Mouse (Mus musculus): ENCODE measurements around the gene Hoxc5.

Hoxc5 gene

DNA sequence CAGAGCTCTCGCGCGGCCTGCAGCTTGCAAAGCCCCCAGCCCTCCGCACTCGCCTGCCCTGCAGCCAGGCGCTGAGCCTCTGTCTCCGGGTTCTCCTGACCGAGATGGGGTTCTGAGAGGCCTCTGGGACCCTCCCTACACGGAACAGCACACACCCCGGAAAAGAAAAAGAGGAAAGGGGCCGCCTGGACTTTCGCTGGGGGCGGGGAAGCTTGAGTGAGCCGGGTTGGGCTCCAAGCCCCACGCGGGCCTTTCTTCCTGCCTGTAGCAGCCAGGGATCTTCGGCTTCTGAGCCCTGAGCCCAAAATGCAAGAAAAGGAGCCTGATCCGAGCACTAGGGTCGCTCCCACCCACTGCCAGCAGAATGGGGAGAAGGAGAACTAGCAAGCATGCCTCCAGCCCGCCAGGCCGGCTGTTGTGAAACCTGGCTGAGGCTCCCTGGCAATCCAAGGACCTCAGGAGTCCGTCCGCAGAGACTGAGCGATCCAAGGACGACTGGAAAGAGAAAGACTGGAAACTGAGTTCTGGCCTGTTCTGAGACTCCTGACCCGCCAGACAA, 44.8 kb downstream of the Hoxc5 start:
- no peak for DNase-seq (ENCODE audit: low spot score in 2 of 2)

DNA sequence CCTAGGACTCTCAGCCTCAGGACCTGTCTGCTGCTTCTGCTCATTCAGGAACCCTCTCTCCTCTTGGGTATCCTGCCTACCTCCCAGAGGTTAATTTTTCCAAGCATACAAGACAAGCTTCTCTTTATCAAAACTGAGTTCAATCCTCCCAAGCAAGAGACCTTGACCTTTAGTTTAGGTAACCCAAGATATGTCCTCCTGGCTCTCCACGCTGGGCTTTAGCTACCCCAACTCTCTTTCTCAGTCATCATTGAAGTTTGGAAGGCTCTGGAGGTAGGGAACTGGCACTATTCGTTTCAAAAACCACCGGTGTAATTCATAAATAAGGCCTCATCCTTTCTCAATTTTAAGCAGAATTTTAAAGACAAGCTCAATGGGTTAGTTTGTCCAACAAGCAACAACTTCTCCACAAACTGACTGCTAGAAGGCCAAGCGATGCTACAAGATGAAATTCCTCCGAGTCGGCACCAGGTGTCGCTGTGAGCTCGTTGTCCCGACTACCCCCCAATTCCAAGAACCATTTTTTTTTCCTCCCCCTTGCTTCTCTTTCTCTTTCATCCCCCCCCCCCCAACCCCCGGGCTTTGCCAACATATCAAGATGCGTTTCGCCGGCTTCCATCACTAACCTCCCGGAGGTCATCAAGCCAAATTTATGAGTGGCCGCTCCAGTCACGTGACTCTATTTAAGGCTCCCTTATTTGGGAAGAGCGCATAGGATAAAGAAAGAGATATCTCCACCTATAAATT, 46.2 kb downstream of the Hoxc5 start:
- no peak for DNase-seq (ENCODE audit: low spot score in 2 of 2)

DNA sequence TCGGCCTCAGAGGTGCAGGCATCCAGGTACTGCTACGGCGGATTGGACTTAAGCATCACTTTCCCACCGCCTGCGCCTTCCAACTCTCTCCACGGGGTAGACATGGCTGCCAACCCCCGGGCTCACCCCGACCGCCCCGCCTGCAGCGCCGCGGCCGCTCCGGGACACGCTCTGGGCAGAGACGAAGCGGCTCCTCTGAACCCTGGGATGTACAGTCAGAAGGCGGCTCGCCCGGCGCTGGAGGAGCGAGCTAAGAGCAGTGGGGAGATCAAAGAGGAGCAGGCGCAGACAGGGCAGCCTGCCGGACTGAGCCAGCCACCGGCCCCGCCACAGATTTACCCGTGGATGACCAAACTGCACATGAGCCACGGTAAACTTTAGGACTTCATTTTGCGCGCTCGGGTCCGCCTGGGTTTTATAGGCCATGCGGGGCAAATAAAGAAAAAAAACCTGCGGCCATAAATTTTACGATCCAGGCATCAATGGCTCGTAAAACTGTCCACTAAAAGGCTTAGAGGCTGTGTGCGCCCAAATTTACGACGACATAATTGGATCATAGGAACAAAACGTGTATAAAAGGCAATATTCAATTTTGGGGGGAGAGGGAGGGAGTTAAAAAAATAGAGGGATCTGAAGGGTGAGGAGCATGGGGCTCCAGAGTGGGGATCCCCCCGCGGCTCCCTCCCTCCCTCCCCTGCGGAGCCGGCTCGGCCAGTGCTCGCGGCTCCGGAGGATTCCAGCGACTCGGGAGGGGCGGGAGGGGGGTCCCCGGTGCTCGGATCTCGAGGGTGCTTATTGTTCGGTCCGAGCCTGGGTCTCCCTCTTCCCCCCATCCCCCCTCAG, 47.1 kb downstream of the Hoxc5 start:
- DNase-seq (ENCODE audit: low spot score in 2 of 2), result no peak

DNA sequence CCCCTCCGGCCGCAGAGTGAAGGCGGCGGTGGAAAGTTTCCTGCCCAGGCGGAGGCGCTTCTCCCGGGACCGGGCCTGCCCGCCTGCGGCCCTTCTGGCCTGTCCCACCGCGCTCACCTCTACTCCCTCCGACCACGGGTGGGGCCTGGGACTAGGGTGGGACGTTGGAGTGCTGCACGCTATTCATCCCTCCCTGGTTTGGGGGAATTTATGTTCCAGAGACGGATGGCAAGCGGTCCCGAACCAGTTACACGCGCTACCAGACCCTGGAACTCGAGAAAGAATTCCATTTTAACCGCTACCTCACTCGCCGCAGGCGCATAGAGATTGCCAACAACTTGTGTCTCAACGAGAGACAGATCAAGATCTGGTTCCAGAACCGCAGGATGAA, 47.8 kb downstream of the Hoxc5 start:
- DNase-seq (ENCODE audit: low spot score in 2 of 2), result no peak

DNA sequence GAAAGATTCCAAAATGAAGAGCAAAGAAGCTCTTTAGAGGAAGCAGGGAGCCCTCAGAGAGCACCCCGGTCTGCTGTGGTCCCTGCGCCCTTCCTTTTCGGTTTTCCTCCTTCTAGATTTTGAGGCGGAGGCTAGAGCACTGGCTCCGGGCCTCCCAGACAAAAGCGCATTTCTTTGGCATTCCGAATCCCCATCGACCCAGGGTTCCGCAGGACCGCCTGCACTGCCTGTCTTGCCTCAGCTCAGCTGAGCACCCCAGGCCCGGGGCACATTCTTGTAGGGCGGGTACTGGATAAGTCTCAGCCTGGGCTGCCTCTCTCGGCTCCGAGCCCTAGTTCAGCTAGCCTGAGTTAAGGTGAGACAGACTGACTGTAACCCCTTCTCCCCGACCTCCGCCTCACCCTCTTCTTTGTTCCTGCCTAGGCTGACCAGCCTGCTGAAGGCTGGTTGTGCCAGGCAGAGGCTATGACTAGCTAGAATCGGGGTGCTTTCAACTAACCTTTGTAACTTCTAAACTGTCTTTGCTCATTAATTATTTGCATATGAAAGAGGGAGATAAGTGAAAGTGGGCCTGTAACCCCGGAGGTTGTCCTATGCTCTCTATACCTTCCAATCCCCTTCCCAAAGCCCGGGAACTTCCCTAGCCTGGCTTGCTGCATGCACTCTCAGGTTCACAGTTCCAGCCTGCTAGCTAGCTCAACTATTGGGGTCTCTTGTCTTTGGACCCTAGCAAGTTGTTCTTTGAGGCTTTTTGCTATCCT, 48.3 kb downstream of the Hoxc5 start:
- DNase-seq (ENCODE audit: low spot score in 2 of 2), result no peak

DNA sequence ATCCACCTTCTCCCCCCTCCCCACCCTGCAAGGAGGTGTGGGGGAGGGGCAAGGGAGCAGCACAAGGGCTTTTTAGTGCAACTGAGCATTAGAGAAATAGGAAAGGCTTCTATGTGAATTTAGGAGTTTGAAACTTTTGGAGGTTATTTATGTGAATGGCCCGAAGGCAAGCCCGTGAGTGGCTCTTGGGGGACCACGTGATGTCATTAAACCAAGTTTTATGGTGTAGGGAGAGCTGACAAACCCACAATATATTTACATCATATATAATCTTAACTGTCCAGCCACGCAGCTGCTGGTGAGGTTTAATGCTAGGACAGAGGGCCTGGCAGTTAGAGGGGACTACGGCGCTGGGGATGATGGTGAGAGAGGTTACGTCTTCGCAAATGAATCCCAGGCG, 51.4 kb downstream of the Hoxc5 start, which contains the start of gene Hoxc4:
TSS of gene Hoxc4 (plus strand) at position 299 of the 400 bp plus-strand sequence.
- DNase-seq (ENCODE audit: low spot score in 2 of 2), result no peak

DNA sequence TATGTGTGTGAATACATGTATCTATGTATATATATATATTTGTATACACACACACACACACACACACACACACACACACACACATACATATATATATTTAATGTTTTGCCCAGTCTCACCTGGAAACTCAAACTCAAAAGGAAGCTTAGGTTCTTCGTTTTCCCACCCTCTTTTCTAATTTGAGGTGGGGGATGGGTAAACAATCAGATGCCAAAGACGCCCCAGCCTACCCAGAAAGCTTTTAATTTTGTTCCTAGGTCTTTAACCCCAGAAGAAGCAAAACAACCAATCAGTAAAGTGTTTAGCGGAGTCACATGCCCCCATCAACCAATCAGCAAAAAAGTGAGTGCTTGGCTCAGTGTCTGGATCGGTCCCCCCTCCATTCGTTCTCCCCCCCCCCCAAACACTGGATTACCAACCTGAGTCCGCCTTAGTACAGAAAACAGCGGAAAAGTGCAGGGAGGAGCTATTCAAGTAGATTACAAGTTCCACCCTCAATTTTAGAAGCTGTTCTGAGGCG, 53.7 kb downstream of the Hoxc5 start:
- no peak for DNase-seq (ENCODE audit: low spot score in 2 of 2)

DNA sequence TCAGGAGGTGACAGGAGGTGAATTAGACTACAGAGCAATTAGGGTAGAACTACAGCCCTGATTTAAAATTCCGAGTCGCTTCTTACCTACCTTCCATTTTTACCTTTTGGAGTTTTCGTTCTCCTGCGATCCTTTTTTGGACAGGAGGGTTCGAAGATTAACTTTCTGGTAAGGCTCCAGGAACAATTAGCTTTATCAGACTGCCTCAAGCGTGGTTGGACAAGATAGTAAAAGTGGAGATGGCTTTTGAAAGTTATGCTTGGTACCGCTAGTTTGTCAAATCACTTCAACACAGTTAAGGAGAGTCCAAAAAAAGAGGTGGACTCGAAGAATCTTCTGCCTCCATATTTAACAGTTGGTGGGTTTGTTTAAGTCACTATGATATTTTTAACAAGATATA, 54.3 kb downstream of the Hoxc5 start:
- DNase-seq (ENCODE audit: low spot score in 2 of 2), result no peak

DNA sequence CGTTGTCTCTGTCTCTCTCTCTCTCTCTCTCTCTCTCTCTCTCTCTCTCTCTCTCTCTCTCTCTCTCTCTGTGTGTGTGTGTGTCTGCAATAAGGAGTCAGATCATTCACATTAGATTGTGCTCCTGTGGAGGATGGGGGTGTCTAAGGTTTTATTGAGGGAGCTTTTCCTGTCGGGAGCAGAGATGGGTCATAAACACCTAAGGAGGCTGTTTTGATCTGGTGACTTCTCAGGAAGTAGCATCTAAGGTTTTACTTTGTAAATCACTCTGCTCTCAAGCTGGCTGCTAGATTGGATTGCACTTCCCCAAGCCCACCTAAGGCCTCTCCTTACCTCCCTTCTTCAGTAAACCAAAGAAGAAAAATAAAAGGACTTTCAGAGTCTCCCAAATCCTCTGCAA, 56.9 kb downstream of the Hoxc5 start:
- no peak for DNase-seq (ENCODE audit: low spot score in 2 of 2)

DNA sequence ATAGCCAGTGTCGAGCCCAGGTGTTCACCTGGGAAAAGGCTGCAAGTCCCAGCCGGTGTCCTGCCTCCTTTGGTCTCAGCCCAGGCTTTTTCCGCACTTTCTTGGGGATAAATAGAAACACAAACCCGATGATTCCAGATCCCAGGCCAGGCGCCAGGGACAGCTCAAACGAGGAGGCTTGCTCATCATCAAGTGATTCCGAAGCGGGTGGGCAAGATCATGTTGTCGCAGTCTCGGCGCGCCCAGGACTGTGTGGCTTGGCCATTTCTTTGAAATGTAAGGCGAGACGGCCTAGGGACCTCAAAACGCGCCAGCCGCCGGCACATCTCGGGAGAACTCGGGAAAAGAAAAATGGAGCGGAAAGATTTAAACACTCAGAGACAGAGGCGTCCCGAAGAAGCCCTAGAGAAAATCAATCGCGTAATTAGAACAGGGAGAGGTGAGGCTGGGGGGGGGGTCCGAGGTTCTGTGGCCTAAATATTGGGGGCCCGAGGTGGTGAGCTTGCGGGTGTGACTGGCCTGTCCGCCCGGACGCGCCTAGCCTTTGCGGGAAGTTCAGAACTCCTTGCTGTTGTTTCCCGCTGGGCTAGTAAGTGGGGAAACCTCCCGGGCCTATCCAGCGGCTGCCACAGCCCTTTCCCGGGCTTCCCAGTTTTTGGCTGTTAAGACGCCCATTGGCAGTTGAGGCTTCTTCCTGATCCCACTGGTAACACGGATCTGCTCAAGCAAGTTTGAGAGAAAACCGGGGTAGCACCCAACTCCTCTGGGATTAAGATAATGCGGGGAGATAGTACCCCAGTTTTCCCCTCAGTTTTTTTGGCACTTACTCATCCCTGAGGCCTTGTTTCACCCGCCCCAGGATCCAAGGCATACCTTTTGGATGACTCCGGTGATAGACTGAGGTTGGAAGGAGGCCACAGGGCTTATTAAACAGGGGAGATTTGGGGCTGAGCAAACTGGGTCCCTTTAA, 60.3 kb downstream of the Hoxc5 start:
- no peak for DNase-seq (ENCODE audit: low spot score in 2 of 2)

DNA sequence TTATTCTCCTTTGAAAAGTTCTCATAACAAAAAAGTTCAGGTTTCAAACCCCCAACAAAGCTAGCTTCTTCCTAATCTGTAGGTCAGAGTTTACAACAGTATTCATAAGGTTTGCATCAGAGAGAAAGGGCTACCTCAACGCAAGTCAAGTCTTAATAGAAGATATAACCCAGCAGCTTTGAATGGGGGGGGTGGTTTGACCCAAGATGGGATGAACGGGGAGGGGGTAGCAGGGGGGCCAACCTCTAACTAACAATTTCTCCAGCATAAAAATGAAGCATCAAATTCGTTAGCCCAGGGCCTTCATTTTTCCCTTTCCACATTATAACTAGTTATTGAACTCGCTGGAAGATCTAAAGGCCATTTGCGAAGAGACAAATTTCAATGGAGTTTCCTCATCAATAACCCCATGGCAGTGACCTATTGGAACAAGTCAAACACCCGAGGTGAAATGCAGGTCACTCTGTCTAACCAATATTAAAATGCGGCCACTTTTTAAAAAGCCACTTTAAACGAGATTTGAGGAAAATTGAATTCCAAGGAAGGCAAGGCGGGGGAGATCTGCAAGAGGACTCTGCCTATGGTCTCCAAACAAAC, 61.8 kb downstream of the Hoxc5 start:
- no peak for DNase-seq (ENCODE audit: low spot score in 2 of 2)

DNA sequence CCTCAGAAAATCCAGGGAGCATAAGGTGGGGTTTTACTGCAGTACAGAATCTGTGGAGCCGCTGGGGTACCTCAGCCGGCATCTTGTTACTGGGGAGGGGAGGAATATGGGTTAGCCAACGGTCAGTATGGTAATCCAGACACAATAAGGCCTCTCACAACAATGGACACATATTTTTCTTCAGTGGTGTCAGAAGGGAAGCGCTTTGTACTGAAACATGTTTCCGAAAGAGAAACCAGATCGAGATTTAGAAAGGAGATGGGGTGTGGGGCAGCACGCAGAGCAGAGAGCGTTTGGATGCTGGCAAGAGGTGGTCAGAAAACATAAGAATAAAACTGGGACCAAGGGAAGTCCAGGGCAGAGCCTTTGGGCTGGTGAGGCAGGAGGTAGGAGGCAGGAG, 62.9 kb downstream of the Hoxc5 start:
- DNase-seq (ENCODE audit: low spot score in 2 of 2), result no peak

DNA sequence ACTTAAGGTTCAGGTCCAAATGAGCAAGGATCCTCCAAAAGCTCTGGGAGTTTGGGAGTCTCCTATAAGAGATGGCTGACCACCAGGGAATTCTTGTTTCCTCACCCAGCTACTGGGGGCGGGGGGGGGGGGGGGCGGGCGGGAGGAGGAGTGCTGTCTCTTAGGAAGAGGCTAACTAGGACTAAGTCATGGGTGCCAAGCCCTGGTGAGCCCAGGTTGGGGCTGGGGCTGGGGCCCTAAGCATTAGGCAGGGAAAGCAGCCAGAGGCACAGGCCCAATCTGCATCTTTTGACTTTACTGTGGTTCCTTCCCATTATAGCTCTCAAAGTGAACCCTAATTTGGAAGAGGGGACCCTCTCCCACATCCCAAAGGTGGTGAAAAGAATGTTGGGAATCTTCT, 64.9 kb downstream of the Hoxc5 start:
- no peak for DNase-seq (ENCODE audit: low spot score in 2 of 2)

DNA sequence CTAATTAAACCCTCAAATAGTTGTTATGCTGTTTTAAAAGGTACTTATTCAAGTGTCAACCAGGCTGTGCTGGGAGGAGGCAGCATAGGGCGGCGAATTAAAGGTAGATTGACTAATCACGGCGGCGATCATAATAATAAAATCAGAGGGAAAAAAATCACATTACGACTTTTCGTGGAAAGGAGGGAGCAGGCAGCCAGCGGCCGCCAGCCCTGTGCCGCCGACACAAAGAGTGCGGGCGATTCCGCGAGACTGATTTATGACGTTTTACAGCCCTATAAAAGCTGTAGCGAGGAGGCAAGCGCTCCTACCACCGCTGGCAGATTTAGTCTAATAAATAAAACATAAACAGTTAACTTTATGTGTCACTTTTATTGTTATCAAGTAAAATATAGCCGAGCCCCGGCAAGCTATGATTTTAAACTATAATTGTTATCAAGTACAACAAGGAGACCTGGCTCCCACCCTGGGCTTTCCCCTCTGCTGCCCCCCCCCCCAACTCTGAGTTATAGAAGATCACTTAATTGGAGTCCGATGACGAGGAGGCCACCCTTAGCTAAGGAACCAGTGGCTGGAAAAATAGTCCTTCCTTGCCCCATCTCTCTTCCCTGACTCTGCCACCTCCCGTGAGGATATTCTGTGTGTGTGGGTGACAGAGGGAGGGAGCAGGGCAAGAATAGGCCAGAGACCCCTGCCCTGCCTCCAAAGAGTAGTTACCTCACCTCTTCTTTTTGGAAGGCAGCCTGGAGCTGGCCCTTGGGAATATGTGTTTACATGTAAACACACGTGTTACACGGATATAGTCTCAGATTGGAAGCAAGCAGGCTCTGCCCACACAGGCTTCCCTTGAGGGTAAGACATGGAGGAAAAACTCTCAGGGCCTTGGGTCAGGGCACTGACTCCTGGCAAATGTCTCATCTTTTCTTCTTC, 65.7 kb downstream of the Hoxc5 start:
- DNase-seq (ENCODE audit: low spot score in 2 of 2), result no peak

DNA sequence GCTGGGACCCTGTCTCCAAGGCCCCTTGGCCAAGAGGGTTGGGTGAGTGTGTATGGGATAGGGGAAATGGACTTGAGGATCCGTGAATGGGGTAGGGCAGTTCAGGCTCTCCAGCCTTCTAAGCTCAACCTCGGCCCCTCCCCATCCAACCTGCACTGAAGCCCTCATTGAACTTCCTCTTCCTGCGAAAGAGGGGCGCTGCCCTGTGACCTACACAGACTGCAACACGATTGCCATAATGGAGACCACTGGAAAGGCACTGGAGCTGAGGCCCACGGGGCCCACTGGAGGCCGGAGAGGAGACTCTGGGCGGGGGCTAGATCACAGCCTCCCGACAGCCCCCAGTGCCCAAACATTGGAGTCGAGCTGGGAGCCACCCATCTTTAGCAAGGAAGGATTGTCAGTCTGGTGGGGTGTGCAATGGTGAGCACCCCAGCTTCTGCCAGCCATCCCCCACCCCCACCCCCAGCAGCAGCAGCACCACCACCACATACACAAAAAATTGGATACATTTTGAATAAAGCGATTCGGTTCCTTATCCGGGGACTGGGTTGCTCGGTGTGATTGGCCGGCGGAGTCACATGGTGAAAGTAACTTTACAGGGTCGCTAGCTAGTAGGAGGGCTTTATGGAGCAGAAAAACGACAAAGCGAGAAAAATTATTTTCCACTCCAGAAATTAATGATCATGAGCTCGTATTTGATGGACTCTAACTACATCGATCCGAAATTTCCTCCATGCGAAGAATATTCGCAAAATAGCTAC, 67.0 kb downstream of the Hoxc5 start:
- DNase-seq (ENCODE audit: low spot score in 2 of 2), result no peak

DNA sequence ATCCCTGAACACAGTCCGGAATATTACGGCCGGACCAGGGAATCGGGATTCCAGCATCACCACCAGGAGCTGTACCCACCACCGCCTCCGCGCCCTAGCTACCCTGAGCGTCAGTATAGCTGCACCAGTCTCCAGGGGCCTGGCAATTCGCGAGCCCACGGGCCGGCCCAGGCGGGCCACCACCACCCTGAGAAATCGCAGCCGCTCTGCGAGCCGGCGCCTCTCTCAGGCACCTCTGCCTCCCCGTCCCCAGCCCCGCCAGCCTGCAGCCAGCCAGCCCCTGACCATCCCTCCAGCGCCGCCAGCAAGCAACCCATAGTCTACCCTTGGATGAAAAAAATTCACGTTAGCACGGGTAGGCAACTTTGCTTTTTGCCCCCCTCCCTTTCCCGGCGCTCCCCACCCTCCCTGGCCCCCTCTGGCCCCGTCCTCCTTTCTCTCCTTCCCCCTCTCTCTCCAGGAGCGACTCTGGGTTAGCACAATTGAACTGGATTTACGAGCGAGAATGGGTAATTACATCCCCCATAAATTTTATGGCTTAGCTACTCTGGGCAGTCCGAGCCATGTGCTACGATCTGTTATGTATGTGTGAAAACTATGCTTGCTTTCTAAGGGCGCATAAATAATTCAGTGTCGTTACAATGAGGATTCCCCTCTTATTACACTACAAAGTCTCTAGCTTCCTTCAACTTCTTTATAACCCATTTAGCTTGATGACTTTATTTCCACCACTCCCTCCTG, 67.7 kb downstream of the Hoxc5 start:
- no peak for DNase-seq (ENCODE audit: low spot score in 2 of 2)

DNA sequence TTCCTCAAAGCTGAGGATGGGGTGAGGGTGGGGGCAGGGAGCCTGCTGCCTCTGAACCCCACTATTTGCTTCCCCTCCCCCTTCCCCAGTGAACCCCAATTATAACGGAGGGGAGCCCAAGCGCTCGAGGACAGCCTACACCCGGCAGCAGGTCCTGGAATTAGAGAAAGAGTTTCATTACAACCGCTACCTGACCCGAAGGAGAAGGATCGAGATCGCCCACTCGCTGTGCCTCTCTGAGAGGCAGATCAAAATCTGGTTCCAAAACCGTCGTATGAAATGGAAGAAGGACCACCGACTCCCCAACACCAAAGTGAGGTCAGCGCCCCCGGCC, 68.3 kb downstream of the Hoxc5 start:
- DNase-seq (ENCODE audit: low spot score in 2 of 2), result no peak

DNA sequence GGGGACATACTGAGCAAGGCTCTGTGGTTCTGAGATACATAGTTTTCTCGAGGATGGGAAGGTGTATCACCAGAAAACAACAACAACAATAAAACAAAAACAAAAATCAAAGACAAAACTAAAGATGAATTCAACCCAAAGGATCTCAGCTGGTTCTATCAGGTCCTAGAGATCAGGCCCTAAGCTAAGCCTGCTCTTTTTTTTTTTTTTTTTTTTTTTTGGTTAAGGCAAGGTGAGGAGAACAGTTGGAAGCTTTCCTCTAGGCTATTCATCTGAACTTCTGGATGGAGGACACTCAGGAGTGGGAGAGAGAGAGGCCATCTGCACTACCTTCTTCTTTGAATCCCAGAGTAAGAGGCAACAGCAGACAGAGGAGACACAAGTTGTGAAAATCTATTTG, 70.3 kb downstream of the Hoxc5 start:
- no peak for DNase-seq (ENCODE audit: low spot score in 2 of 2)
